ENCODE assay signal across 8 mouse cellular contexts in genomic region chr9:89826712-89827548, GRCm38 (mm10).
A peak's percentile ranks its signal among the peaks of the same experiment; 100 is the strongest.
DNase-seq lines count a peak whose midpoint lies in the region; ATAC-seq and TF ChIP-seq lines count a peak whose summit lies in the region.

No protein-coding gene starts in this region.

- intact Hi-C loops in heart, postnatal 25 days (cut with DNase I), result loop anchor here (1.0 to 2.0 kb wide), 2 partner anchors 146 to 250 kb away; no protein-coding TSS in a partner anchor

- peaks cover 43% of the 10 kb centered on the region for H3K9me3 ChIP-seq in G1E (replicated peaks)
- no peaks in the 10 kb centered on the region for H3K9me3 ChIP-seq in forebrain, embryonic 16.5 days (ENCODE audit: control insufficient read depth, low read length)
- H3K9me3 ChIP-seq in liver, postnatal 0 days (ENCODE audit: low read length), result no peaks in the 10 kb centered on the region
- H3K9me3 ChIP-seq in neural tube, embryonic 14.5 days (ENCODE audit: control insufficient read depth, low read length), result no peaks in the 10 kb centered on the region

- H3K4me2 ChIP-seq in forebrain, embryonic 16.5 days (ENCODE audit: low read length), result peak overlapping the region; percentile 39
- peak overlapping the region; percentile 47 for H3K4me2 ChIP-seq in liver, postnatal 0 days (ENCODE audit: low read depth, low read length)
- H3K4me2 ChIP-seq in neural tube, embryonic 14.5 days (ENCODE audit: low read depth, low read length), result peak overlapping the region; percentile 35; the same call in 1 of the 2 replicates

- H3K9ac ChIP-seq in forebrain, embryonic 16.5 days (replicated peaks; ENCODE audit: low read depth, low read length), result 0 out of 2 replicates have a peak overlapping the region, but pooled peaks have one; percentile 24
- no peak overlapping the region for H3K9ac ChIP-seq in liver, postnatal 0 days (replicated peaks)
- no peak overlapping the region for H3K9ac ChIP-seq in neural tube, embryonic 14.5 days (replicated peaks; ENCODE audit: low read depth, low read length)

- H3K27me3 ChIP-seq in G1E (ENCODE audit: insufficient read depth, low read length), result no peaks in the 10 kb centered on the region
- no peaks in the 10 kb centered on the region for H3K27me3 ChIP-seq in forebrain, embryonic 16.5 days (replicated peaks; ENCODE audit: control insufficient read depth, insufficient read depth, low read length)
- no peaks in the 10 kb centered on the region for H3K27me3 ChIP-seq in liver, postnatal 0 days (ENCODE audit: insufficient read depth, low read length)
- H3K27me3 ChIP-seq in neural tube, embryonic 14.5 days (ENCODE audit: control insufficient read depth, insufficient read depth, low read length), result no peaks in the 10 kb centered on the region
- H3K27me3 ChIP-seq in testis, adult 2 months (ENCODE audit: control insufficient read depth, insufficient read depth, low read length), result no peaks in the 10 kb centered on the region

- DNase-seq in G1E (ENCODE audit: low spot score), result no peak
- peak; percentile 84 for DNase-seq in cerebellum, adult 11-12 months
- peak; percentile 68 for DNase-seq in heart, postnatal 25 days (ENCODE audit: low spot score)
- DNase-seq in layer of hippocampus, adult 11-12 months (ENCODE audit: low spot score), result peak; percentile 97
- peak; percentile 86 for DNase-seq in liver, postnatal 0 days

- H3K27ac ChIP-seq in forebrain, embryonic 16.5 days (ENCODE audit: low read length), result no peak overlapping the region
- no peak overlapping the region for H3K27ac ChIP-seq in liver, postnatal 0 days (ENCODE audit: low read depth)
- no peak overlapping the region for H3K27ac ChIP-seq in neural tube, embryonic 14.5 days (ENCODE audit: low read depth, low read length)
- H3K27ac ChIP-seq in testis, adult 2 months (ENCODE audit: control insufficient read depth, insufficient read depth, low read depth, low read length), result peak overlapping the region; percentile 93

- TF ChIP-seq EP300 in liver, postnatal 0 days (IDR thresholded peaks at IDR 0.05; ENCODE audit: low read depth), result no peak

- H3K4me1 ChIP-seq in G1E (ENCODE audit: insufficient read depth, low read depth, low read length), result no peaks in the 10 kb centered on the region
- no peaks in the 10 kb centered on the region for H3K4me1 ChIP-seq in forebrain, embryonic 16.5 days (replicated peaks; ENCODE audit: control insufficient read depth, insufficient read depth, low read length)
- no peaks in the 10 kb centered on the region for H3K4me1 ChIP-seq in liver, postnatal 0 days (ENCODE audit: insufficient read depth)
- H3K4me1 ChIP-seq in neural tube, embryonic 14.5 days (ENCODE audit: control insufficient read depth, insufficient read depth, low read length), result peaks cover under 1% of the 10 kb centered on the region; the same call in 1 of the 2 replicates
- H3K4me1 ChIP-seq in testis, adult 2 months (ENCODE audit: control insufficient read depth, insufficient read depth, low read length), result peaks cover 3% of the 10 kb centered on the region

- 33% methylated on average over 24 of the region's 24 CpGs for WGBS in forebrain, embryonic 16.5 days
- WGBS in liver, postnatal 0 days (ENCODE audit: insufficient replicate concordance), result 31% methylated on average over 24 of the region's 24 CpGs
- whole genome bisulfite sequencing in neural tube, embryonic 14.5 days, result 34% methylated on average over 24 of the region's 24 CpGs

- TF ChIP-seq CTCF in G1E (IDR thresholded peaks at IDR 0.05; ENCODE audit: low read depth, low read length), result 0 out of 2 replicates have a peak, but pooled peaks have one; percentile 10
- TF ChIP-seq CTCF in liver, postnatal 0 days (IDR thresholded peaks at IDR 0.05; ENCODE audit: low read depth), result peak; percentile 91
- TF ChIP-seq CTCF in testis, adult 2 months (IDR thresholded peaks at IDR 0.05; ENCODE audit: control insufficient read depth, insufficient read depth, insufficient replicate concordance, low read depth, low read length), result peak; percentile 82

- TF ChIP-seq POLR2A in testis, adult 2 months (IDR thresholded peaks at IDR 0.05; ENCODE audit: control insufficient read depth, low read depth, low read length), result peak; percentile 23; the same call in 1 of the 2 replicates

- H3K4me3 ChIP-seq in G1E (ENCODE audit: low read depth, low read length), result no peak overlapping the region
- peak overlapping the region; percentile 14; the same call in 1 of the 2 replicates for H3K4me3 ChIP-seq in forebrain, embryonic 16.5 days (replicated peaks; ENCODE audit: low read length)
- H3K4me3 ChIP-seq in liver, postnatal 0 days (ENCODE audit: low read depth, low read length), result no peak overlapping the region
- H3K4me3 ChIP-seq in neural tube, embryonic 14.5 days (ENCODE audit: low read depth, low read length), result no peak overlapping the region
- H3K4me3 ChIP-seq in testis, adult 2 months (ENCODE audit: control insufficient read depth, low read depth, low read length), result peak overlapping the region; percentile 89

- ATAC-seq in G1E (ENCODE audit: extremely low read depth, insufficient number of reproducible peaks, low FRiP score, poor library complexity, severe bottlenecking), result no peak
- ATAC-seq in forebrain, embryonic 16.5 days, result peak; percentile 92
- peak; percentile 89 for ATAC-seq in liver, postnatal 0 days
- ATAC-seq in neural tube, embryonic 14.5 days (ENCODE audit: low read depth), result peak; percentile 88

- no peaks in the 10 kb centered on the region for H3K36me3 ChIP-seq in G1E (replicated peaks)
- no peaks in the 10 kb centered on the region for H3K36me3 ChIP-seq in forebrain, embryonic 16.5 days (ENCODE audit: control insufficient read depth, insufficient read depth)
- H3K36me3 ChIP-seq in liver, postnatal 0 days (replicated peaks; ENCODE audit: insufficient read depth, low read length), result no peaks in the 10 kb centered on the region
- H3K36me3 ChIP-seq in neural tube, embryonic 14.5 days (ENCODE audit: control insufficient read depth, insufficient read depth, low read length), result no peaks in the 10 kb centered on the region
- no peaks in the 10 kb centered on the region for H3K36me3 ChIP-seq in testis, adult 2 months (ENCODE audit: control insufficient read depth, insufficient read depth, low read length)

Comparison
In these comparisons a context has a peak if more than half of its experiments do, and no peak if none do; other contexts are left out.
1. H3K4me3 ChIP-seq: peak in forebrain, embryonic 16.5 days (single experiment) and testis, adult 2 months (single experiment); none in G1E (single experiment), liver, postnatal 0 days (single experiment) and neural tube, embryonic 14.5 days (single experiment).
2. CTCF ChIP-seq: peak in every context shown above with its lines; median percentile 91 in liver, postnatal 0 days; 82 in testis, adult 2 months; 10 in G1E.
3. Peak in every context shown above with its lines, with median percentiles within 50 percentile points of each other: H3K4me2 ChIP-seq.